In the genomic region with DNA sequence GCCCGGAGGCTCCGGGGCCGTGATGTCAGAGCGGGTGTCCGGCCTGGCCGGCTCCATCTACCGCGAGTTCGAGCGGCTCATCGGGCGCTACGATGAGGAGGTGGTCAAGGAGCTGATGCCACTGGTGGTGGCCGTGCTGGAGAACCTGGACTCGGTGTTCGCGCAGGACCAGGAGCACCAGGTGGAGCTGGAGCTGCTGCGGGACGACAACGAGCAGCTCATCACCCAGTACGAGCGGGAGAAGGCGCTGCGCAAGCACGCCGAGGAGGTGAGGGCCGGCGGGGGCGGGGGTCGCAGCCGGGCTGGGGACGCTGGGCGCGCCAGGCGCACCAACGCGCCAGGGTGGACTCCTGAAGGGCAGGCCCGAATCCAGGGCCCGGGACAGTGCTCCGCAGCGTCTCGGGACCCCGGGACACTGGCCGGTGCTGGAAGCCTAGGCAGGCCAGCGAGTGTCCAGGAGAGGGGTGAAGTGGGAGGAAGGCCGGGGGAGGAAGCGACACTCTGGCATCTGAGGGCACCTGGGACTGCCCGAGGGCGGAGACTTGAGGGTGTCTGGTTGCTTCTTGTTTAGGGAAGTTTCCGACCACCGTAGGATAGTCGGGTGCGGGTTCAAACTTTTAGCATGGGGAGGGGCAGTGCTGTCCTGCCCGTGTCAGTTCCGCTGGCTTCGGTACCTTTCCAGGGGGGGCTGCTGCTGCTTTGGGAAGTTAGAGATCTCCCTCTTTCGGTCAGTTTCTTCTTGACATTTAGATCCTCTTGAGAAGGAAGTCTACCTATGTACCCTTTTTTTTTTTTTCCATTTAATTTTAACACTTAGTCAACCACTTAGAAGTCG, we compare ENCODE assay signal across 8 mouse cellular contexts. TPM values are rescaled to one million over a fixed set of nuclear protein-coding genes. Genes with fewer than 3 reads are reported as not detected.
DNase-seq lines count a peak whose midpoint lies in the region; ATAC-seq and TF ChIP-seq lines count a peak whose summit lies in the region.

No protein-coding gene starts in this region.

- H3K4me1 ChIP-seq in ES-Bruce4 (ENCODE audit: control insufficient read depth, insufficient read depth, low read length): peaks cover 2% of the 10 kb centered on the region
- peaks cover 11% of the 10 kb centered on the region; the same call in 1 of the 2 replicates for H3K4me1 ChIP-seq in forebrain, embryonic 11.5 days (replicated peaks; ENCODE audit: control insufficient read depth, insufficient read depth, low read length)
- peaks cover 23% of the 10 kb centered on the region for H3K4me1 ChIP-seq in heart, embryonic 16.5 days (ENCODE audit: control insufficient read depth, insufficient read depth, low read length)
- peaks cover 13% of the 10 kb centered on the region for H3K4me1 ChIP-seq in lung, adult 2 months (ENCODE audit: control insufficient read depth, insufficient read depth, low read length)
- peaks cover 21% of the 10 kb centered on the region for H3K4me1 ChIP-seq in neural tube, embryonic 14.5 days (ENCODE audit: control insufficient read depth, insufficient read depth, low read length)

- ATAC-seq in forebrain, embryonic 11.5 days (replicated peaks; ENCODE audit: low FRiP score): peak; percentile 71
- ATAC-seq in heart, embryonic 16.5 days (replicated peaks; ENCODE audit: extremely low read depth, insufficient read depth, low FRiP score): peak; percentile 26; the same call in 1 of the 2 replicates
- peak; percentile 73 for ATAC-seq in neural tube, embryonic 14.5 days (ENCODE audit: low read depth)

- H3K9ac ChIP-seq in ES-Bruce4 (ENCODE audit: low read depth, poor library complexity, severe bottlenecking): peak overlapping the region; percentile 92
- peak overlapping the region; percentile 82 for H3K9ac ChIP-seq in forebrain, embryonic 11.5 days (ENCODE audit: low read length)
- peak overlapping the region; percentile 98 for H3K9ac ChIP-seq in heart, embryonic 16.5 days (ENCODE audit: low read length)
- H3K9ac ChIP-seq in neural tube, embryonic 14.5 days (replicated peaks; ENCODE audit: low read depth, low read length): peak overlapping the region; percentile 94

- no peak for TF ChIP-seq POLR2A in ES-Bruce4 (IDR thresholded peaks at IDR 0.05; ENCODE audit: insufficient read depth, low read length)
- TF ChIP-seq POLR2A in lung, adult 2 months (IDR thresholded peaks at IDR 0.05; ENCODE audit: borderline replicate concordance, extremely low read depth, low read depth, low read length): 0 out of 2 replicates have a peak, but pooled peaks have one; percentile 2

- peak overlapping the region; percentile 95 for H3K4me2 ChIP-seq in forebrain, embryonic 11.5 days (ENCODE audit: low read depth, low read length, severe bottlenecking)
- peak overlapping the region; percentile 63 for H3K4me2 ChIP-seq in heart, embryonic 16.5 days (ENCODE audit: low read depth, low read length)
- peak overlapping the region; percentile 96 for H3K4me2 ChIP-seq in neural tube, embryonic 14.5 days (ENCODE audit: low read depth, low read length)

- H3K4me3 ChIP-seq in ES-Bruce4 (ENCODE audit: low read depth, low read length): peak overlapping the region; percentile 91
- peak overlapping the region; percentile 88 for H3K4me3 ChIP-seq in forebrain, embryonic 11.5 days (ENCODE audit: low read depth, low read length)
- H3K4me3 ChIP-seq in heart, embryonic 16.5 days (ENCODE audit: low read length): peak overlapping the region; percentile 100
- H3K4me3 ChIP-seq in lung, adult 2 months (replicated peaks; ENCODE audit: extremely low read depth, low read depth, low read length): peak overlapping the region; percentile 82
- peak overlapping the region; percentile 90 for H3K4me3 ChIP-seq in neural tube, embryonic 14.5 days (ENCODE audit: low read depth, low read length)

- H3K27me3 ChIP-seq in ES-Bruce4 (ENCODE audit: control insufficient read depth, insufficient read depth, low read length, poor library complexity, severe bottlenecking): no peaks in the 10 kb centered on the region
- H3K27me3 ChIP-seq in forebrain, embryonic 11.5 days (ENCODE audit: control insufficient read depth, insufficient read depth, low read length): no peaks in the 10 kb centered on the region
- no peaks in the 10 kb centered on the region for H3K27me3 ChIP-seq in heart, embryonic 16.5 days (ENCODE audit: control insufficient read depth, insufficient read depth, low read length)
- peaks cover 2% of the 10 kb centered on the region; the same call in 1 of the 2 replicates for H3K27me3 ChIP-seq in neural tube, embryonic 14.5 days (ENCODE audit: control insufficient read depth, insufficient read depth, low read length)

- under 1% methylated on average over 58 of the region's 58 CpGs for WGBS in forebrain, embryonic 11.5 days
- WGBS in heart, embryonic 16.5 days: under 1% methylated on average over 58 of the region's 58 CpGs
- under 1% methylated on average over 58 of the region's 58 CpGs for WGBS in lung, adult 2 months
- under 1% methylated on average over 55 of the region's 58 CpGs for WGBS in neural tube, embryonic 14.5 days

- no peak for TF ChIP-seq CTCF in ES-Bruce4 (IDR thresholded peaks at IDR 0.05; ENCODE audit: low read depth, low read length)
- TF ChIP-seq CTCF in lung, adult 2 months (IDR thresholded peaks at IDR 0.05; ENCODE audit: insufficient read depth, low read length): no peak

- peak; percentile 14 to 29 for DNase-seq in adrenal gland, postnatal 4 days (ENCODE audit: low spot score in 2 of 2)
- peak; percentile 77 for DNase-seq in forebrain, embryonic 11.5 days (ENCODE audit: low spot score)
- DNase-seq in kidney, postnatal 25 days: peak; percentile 48 to 82
- DNase-seq in lung, adult 2 months: peak; percentile 60
- DNase-seq in thymus, postnatal 14 days: peak; percentile 64

- H3K27ac ChIP-seq in ES-Bruce4 (ENCODE audit: insufficient read depth, low read length): no peak overlapping the region
- H3K27ac ChIP-seq in forebrain, embryonic 11.5 days (ENCODE audit: low read depth, low read length): peak overlapping the region; percentile 81
- peak overlapping the region; percentile 98 for H3K27ac ChIP-seq in heart, embryonic 16.5 days (ENCODE audit: low read length)
- peak overlapping the region; percentile 95 for H3K27ac ChIP-seq in neural tube, embryonic 14.5 days (ENCODE audit: low read depth, low read length)

- H3K9me3 ChIP-seq in ES-Bruce4 (replicated peaks; ENCODE audit: control insufficient read depth, insufficient read depth, low read length, poor library complexity, severe bottlenecking): no peaks in the 10 kb centered on the region
- H3K9me3 ChIP-seq in forebrain, embryonic 11.5 days (ENCODE audit: control insufficient read depth, low read length): no peaks in the 10 kb centered on the region
- H3K9me3 ChIP-seq in heart, embryonic 16.5 days (replicated peaks; ENCODE audit: control insufficient read depth, low read length): no peaks in the 10 kb centered on the region
- no peaks in the 10 kb centered on the region for H3K9me3 ChIP-seq in neural tube, embryonic 14.5 days (ENCODE audit: control insufficient read depth, low read length)

- no peaks in the 10 kb centered on the region for H3K36me3 ChIP-seq in ES-Bruce4 (ENCODE audit: control insufficient read depth, insufficient read depth, low read length, poor library complexity, severe bottlenecking)
- no peaks in the 10 kb centered on the region for H3K36me3 ChIP-seq in forebrain, embryonic 11.5 days (ENCODE audit: control insufficient read depth, insufficient read depth, low read length)
- H3K36me3 ChIP-seq in heart, embryonic 16.5 days (ENCODE audit: control insufficient read depth, insufficient read depth): no peaks in the 10 kb centered on the region
- H3K36me3 ChIP-seq in neural tube, embryonic 14.5 days (ENCODE audit: control insufficient read depth, insufficient read depth, low read length): no peaks in the 10 kb centered on the region

- no peak for TF ChIP-seq EP300 in ES-Bruce4 (IDR thresholded peaks at IDR 0.05; ENCODE audit: insufficient read depth, low read depth, low read length)

RNA-seq across cellular contexts. Expression of a gene that starts 0.6 kb away (rescaled TPM):
- polyA plus RNA-seq in ES-Bruce4 (2011; ENCODE audit: insufficient read depth, insufficient read length, low read depth, missing spikeins): 42.5 and 45.7 TPM in 2 replicates
- 100 to 1,000 TPM; 109 to 118 TPM for total RNA-seq in adrenal gland, postnatal 4 days (2021)
- 93.4 and 101 TPM in 2 replicates for polyA plus RNA-seq in forebrain, embryonic 11.5 days (2014; fragmentation: Nextera tagmentation; extraction: Ambion mirVana)
- 31.7 and 36.2 TPM in 2 replicates for polyA plus RNA-seq in heart, embryonic 16.5 days (2015; fragmentation: Nextera tagmentation; extraction: Ambion mirVana)
- 23.1 and 33.9 TPM in 2 replicates for polyA plus RNA-seq in lung, adult 2 months (2012; rRNA removed)
- polyA plus RNA-seq in neural tube, embryonic 14.5 days (2014; fragmentation: Nextera tagmentation; extraction: Ambion mirVana): 126 and 129 TPM in 2 replicates

RNA-seq across cellular contexts. Expression of a gene that starts 28.2 kb away (rescaled TPM):
- polyA plus RNA-seq in ES-Bruce4 (2011; ENCODE audit: insufficient read depth, insufficient read length, low read depth, missing spikeins): 39.2 and 50.4 TPM in 2 replicates
- total RNA-seq in adrenal gland, postnatal 4 days (2021): 10 to 100 TPM; 35.9 to 37.9 TPM
- polyA plus RNA-seq in forebrain, embryonic 11.5 days (2014; fragmentation: Nextera tagmentation; extraction: Ambion mirVana): 231 and 266 TPM in 2 replicates
- 68.6 and 104 TPM in 2 replicates for polyA plus RNA-seq in heart, embryonic 16.5 days (2015; fragmentation: Nextera tagmentation; extraction: Ambion mirVana)
- polyA plus RNA-seq in lung, adult 2 months (2012; rRNA removed): 42.7 and 73.7 TPM in 2 replicates
- 335 and 444 TPM in 2 replicates for polyA plus RNA-seq in neural tube, embryonic 14.5 days (2014; fragmentation: Nextera tagmentation; extraction: Ambion mirVana)

RNA-seq across cellular contexts. Expression of a gene that starts 28.4 kb away (rescaled TPM):
- 150 and 167 TPM in 2 replicates for polyA plus RNA-seq in ES-Bruce4 (2011; ENCODE audit: insufficient read depth, insufficient read length, low read depth, missing spikeins)
- total RNA-seq in adrenal gland, postnatal 4 days (2021): 10 to 100 TPM; 82.9 to 84.6 TPM
- polyA plus RNA-seq in forebrain, embryonic 11.5 days (2014; fragmentation: Nextera tagmentation; extraction: Ambion mirVana): 371 and 408 TPM in 2 replicates
- 182 and 233 TPM in 2 replicates for polyA plus RNA-seq in heart, embryonic 16.5 days (2015; fragmentation: Nextera tagmentation; extraction: Ambion mirVana)
- 8.2 and 8.5 TPM in 2 replicates for polyA plus RNA-seq in lung, adult 2 months (2012; rRNA removed)
- polyA plus RNA-seq in neural tube, embryonic 14.5 days (2014; fragmentation: Nextera tagmentation; extraction: Ambion mirVana): 295 and 298 TPM in 2 replicates

RNA-seq across cellular contexts. Expression of a gene that starts 40.5 kb away (rescaled TPM):
- 523 and 530 TPM in 2 replicates for polyA plus RNA-seq in ES-Bruce4 (2011; ENCODE audit: insufficient read depth, insufficient read length, low read depth, missing spikeins)
- total RNA-seq in adrenal gland, postnatal 4 days (2021): 100 to 1,000 TPM; 419 to 443 TPM
- polyA plus RNA-seq in forebrain, embryonic 11.5 days (2014; fragmentation: Nextera tagmentation; extraction: Ambion mirVana): 144 and 155 TPM in 2 replicates
- polyA plus RNA-seq in heart, embryonic 16.5 days (2015; fragmentation: Nextera tagmentation; extraction: Ambion mirVana): 408 and 420 TPM in 2 replicates
- polyA plus RNA-seq in lung, adult 2 months (2012; rRNA removed): 107 and 124 TPM in 2 replicates
- polyA plus RNA-seq in neural tube, embryonic 14.5 days (2014; fragmentation: Nextera tagmentation; extraction: Ambion mirVana): 74.2 and 85.2 TPM in 2 replicates

Comparison
In these comparisons a context has a peak if more than half of its experiments do, and no peak if none do; other contexts are left out.
1. DNase-seq: peak in every context shown above with its lines; median percentile 77 in forebrain, embryonic 11.5 days; 65 in kidney, postnatal 25 days; 64 in thymus, postnatal 14 days; 60 in lung, adult 2 months; 22 in adrenal gland, postnatal 4 days.
2. RNA of a gene that starts 28.4 kb away (polyA plus RNA-seq): 371 to 408 TPM in forebrain, embryonic 11.5 days, 295 to 298 TPM in neural tube, embryonic 14.5 days, 182 to 233 TPM in heart, embryonic 16.5 days and 150 to 167 TPM in ES-Bruce4; 8.2 to 8.5 TPM in lung, adult 2 months; every median in the first group is over 10 times any median in the second.
3. Peak in every context shown above with its lines, with median percentiles within 50 percentile points of each other: H3K4me3 ChIP-seq, H3K9ac ChIP-seq, ATAC-seq and H3K4me2 ChIP-seq.